ENCODE assay signal across 14 mouse cellular contexts in genomic region chr12:40791221-40791620, GRCm38 (mm10).
"Had no signal": no experiment of that assay in that cellular context is flagged by ENCODE, and none has a peak within 500 bp of the region (broad histone marks: within the 10 kb centered on the region; RNA-seq: fewer than 3 reads in every experiment).

No protein-coding gene starts in this region.

- H3K27ac ChIP-seq: kidney, embryonic 15.5 days; limb, embryonic 15.5 days; liver, embryonic 14.5 days had no signal

- H3K9me3 ChIP-seq: kidney, embryonic 15.5 days; limb, embryonic 15.5 days; midbrain, embryonic 10.5 days had no signal

- H3K9ac ChIP-seq: kidney, embryonic 15.5 days; limb, embryonic 15.5 days; liver, embryonic 14.5 days had no signal

- H3K27me3 ChIP-seq: kidney, embryonic 15.5 days; limb, embryonic 15.5 days had no signal

- DNase-seq: kidney, adult 11 months; layer of hippocampus, adult 9-11 months; layer of hippocampus, postnatal 36 days; lung, adult 18-20 months; lung, postnatal 4 days; right cerebral cortex, adult 18-20 months; right cerebral cortex, postnatal 25 days; thymus, postnatal 36 days had no signal

- H3K4me2 ChIP-seq: kidney, embryonic 15.5 days; limb, embryonic 15.5 days had no signal

- ATAC-seq: inflammation-experienced regulatory T-cells, adult 6 months had no signal

- H3K4me3 ChIP-seq: kidney, embryonic 15.5 days; limb, embryonic 15.5 days; midbrain, embryonic 10.5 days; myocyte had no signal

- H3K36me3 ChIP-seq: kidney, embryonic 15.5 days; limb, embryonic 15.5 days; midbrain, embryonic 10.5 days had no signal
